Mouse (Mus musculus) liver, postnatal 0 days (tissue): ENCODE results near the gene Cebpe.

Experiments used
- CTCF ChIP-seq: sonication (generic); IDR thresholded peaks from 2 replicates; pipeline ENCODE4 v1.5.1; 2016; ENCODE audit warnings: antibody characterized with exemption, low read depth
- EP300 ChIP-seq: IDR thresholded peaks from 2 replicates; pipeline ENCODE4 v1.6.1; 2016; ENCODE audit warnings: antibody characterized with exemption, low read depth, mild to moderate bottlenecking

GRCm38 (mm10) chr14:54741721-54742120 is 29.7 kb upstream of the Cebpe start:
- TF ChIP-seq CTCF = no peak
- TF ChIP-seq EP300 = no peak
